Mouse (Mus musculus): Measurements from ENCODE around the gene Cptp. TPM values are rescaled to one million over a fixed set of nuclear protein-coding genes. Genes with fewer than 3 reads are reported as not detected.
A peak's percentile ranks its signal among the peaks of the same experiment; 100 is the strongest.

The Cptp gene
- polyA plus RNA-seq (2012; rRNA removed) (5.6 and 6.6 TPM in 2 replicates), polyA plus RNA-seq (2014; fragmentation: Nextera tagmentation; extraction: Ambion mirVana) (7.6 and 9.4 TPM in 2 replicates)

DNA sequence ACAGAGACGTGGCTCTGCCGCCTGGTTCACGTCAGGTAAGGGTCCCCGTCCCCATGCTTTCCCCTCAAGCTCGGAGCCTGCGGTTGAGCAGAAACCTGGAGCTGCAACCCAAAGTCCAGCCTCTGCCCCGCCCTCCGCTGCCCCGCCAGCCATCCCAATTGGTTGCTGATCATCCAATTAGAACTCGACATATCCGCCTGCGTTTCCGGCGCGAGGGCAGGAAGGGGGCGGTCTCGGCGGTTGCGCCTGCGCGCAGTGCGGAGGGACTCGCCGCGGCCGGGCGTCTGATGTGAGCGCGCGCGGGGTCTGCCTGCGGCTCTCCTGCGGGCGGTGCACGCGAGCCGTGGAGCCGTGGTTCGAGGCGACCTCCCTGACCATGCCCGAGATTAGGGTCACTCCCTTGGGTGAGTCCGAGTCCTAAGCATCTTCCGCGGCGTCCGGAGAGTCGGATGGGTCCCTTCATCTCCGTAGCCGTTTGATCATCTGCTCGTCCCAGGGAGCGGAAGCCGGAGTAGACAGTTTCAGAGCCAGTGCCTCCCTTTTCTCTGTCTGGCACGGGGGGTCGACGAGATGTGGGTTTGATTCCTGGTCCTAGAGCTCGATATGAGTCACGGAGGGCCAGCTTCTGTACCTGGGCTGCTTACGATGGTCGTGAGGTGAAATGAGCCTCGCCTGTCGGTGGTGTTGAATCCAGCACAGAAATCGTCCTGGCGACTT, at the start of gene Cptp, which contains the start of gene Ints11:
Cptp (minus strand) TSS at position 124 of the 717 bp plus-strand sequence.
Ints11 (plus strand) TSS at position 230 of the 717 bp plus-strand sequence.
- Histone ChIP-seq H3K27me3 (ENCODE audit: control insufficient read depth, insufficient read depth, low read length) (no peaks in the 10 kb centered on the region), H3K4me1 (replicated peaks; ENCODE audit: control insufficient read depth in 2 of 2, insufficient read depth in 2 of 2, low read length in 1 of 2) (peaks cover 6 to 20% of the 10 kb centered on the region in 2 experiments), H3K4me3 (ENCODE audit: insufficient read depth in 1 of 2, low read depth in 2 of 2, low read length in 2 of 2) (peak within 1 kb of the TSS; percentile 69 to 94), H3K27ac (peak within 1 kb of the TSS; percentile 2; the same call in 1 of the 2 replicates), H3K36me3 (replicated peaks; ENCODE audit: control insufficient read depth, insufficient read depth, low read depth) (peaks cover 12% of the 10 kb centered on the region), H3K9me3 (ENCODE audit: control insufficient read depth, low read length) (no peaks in the 10 kb centered on the region), H3K9ac (replicated peaks) (peak within 1 kb of the TSS; percentile 81), H3K4me2 (ENCODE audit: low read depth) (peak within 1 kb of the TSS; percentile 92)
- ATAC-seq (ENCODE audit: insufficient read depth), result peak; percentile 96
- peak; percentile 89 to 91 (median 90) for DNase-seq (ENCODE audit: low read depth in 3 of 3, low spot score in 3 of 3)
- TF ChIP-seq CTCF (IDR thresholded peaks at IDR 0.05; ENCODE audit: low read depth) (peak; percentile 20; the same call in 1 of the 2 replicates), EP300 (IDR thresholded peaks at IDR 0.05; ENCODE audit: low read depth) (no peak)
- under 1% methylated on average over 63 of the region's 63 CpGs for WGBS (ENCODE audit: insufficient replicate concordance)

- Histone ChIP-seq H3K4me3 (ENCODE audit: insufficient read depth in 1 of 2, low read depth in 2 of 2, low read length in 2 of 2) (no peak overlapping the region), H3K36me3 (replicated peaks; ENCODE audit: control insufficient read depth, insufficient read depth, low read depth) (peaks cover 1% of the 10 kb centered on the region), H3K4me1 (replicated peaks; ENCODE audit: control insufficient read depth in 2 of 2, insufficient read depth in 2 of 2, low read length in 1 of 2) (no peaks in the 10 kb centered on the region), H3K4me2 (ENCODE audit: low read depth) (no peak overlapping the region), H3K9me3 (ENCODE audit: control insufficient read depth, low read length) (no peaks in the 10 kb centered on the region), H3K27ac (no peak overlapping the region), H3K9ac (replicated peaks) (no peak overlapping the region), H3K27me3 (ENCODE audit: control insufficient read depth, insufficient read depth, low read length) (no peaks in the 10 kb centered on the region)
- no peak for DNase-seq (ENCODE audit: low read depth in 3 of 3, low spot score in 3 of 3)
- TF ChIP-seq EP300 (IDR thresholded peaks at IDR 0.05; ENCODE audit: low read depth) (no peak), CTCF (IDR thresholded peaks at IDR 0.05; ENCODE audit: low read depth) (no peak)
- 74% methylated on average over 4 of the region's 4 CpGs for WGBS (ENCODE audit: insufficient replicate concordance)
- ATAC-seq (ENCODE audit: insufficient read depth), result no peak
Measured at GRCm38 (mm10) chr4:155908751-155909150, 39.5 kb upstream of the Cptp start.

DNA sequence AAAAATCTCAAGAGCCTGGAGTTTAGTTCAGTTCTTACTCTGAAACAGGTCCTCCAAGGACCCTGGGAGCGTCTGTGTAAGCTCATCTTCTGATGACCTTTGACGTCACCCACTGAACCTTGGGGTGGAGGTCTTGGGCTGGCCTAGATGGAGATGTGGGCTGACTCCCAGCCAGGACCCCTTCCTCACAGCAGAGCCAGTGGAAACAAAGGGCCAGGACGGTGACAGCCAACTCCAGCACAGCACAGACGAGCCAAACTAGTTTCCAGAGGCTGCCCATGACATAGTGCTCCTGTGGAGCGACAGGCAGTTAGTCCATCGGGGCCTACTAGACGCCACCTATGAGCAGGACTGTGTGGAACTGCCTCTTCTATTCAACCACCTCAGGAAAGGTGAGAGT, 39.0 kb upstream of the Cptp start:
- Histone ChIP-seq H3K9me3 (ENCODE audit: control insufficient read depth, low read length) (no peaks in the 10 kb centered on the region), H3K4me2 (ENCODE audit: low read depth) (no peak overlapping the region), H3K27ac (no peak overlapping the region), H3K27me3 (ENCODE audit: control insufficient read depth, insufficient read depth, low read length) (no peaks in the 10 kb centered on the region), H3K9ac (replicated peaks) (no peak overlapping the region), H3K4me1 (replicated peaks; ENCODE audit: control insufficient read depth in 2 of 2, insufficient read depth in 2 of 2, low read length in 1 of 2) (no peaks in the 10 kb centered on the region), H3K4me3 (ENCODE audit: insufficient read depth in 1 of 2, low read depth in 2 of 2, low read length in 2 of 2) (no peak overlapping the region), H3K36me3 (replicated peaks; ENCODE audit: control insufficient read depth, insufficient read depth, low read depth) (peaks cover 6% of the 10 kb centered on the region)
- DNase-seq (ENCODE audit: low read depth in 3 of 3, low spot score in 3 of 3) (no peak), ATAC-seq (ENCODE audit: insufficient read depth) (peak; percentile 8; the same call in 1 of the 2 replicates)
- TF ChIP-seq CTCF (IDR thresholded peaks at IDR 0.05; ENCODE audit: low read depth), result no peak
- TF ChIP-seq EP300 (IDR thresholded peaks at IDR 0.05; ENCODE audit: low read depth), result no peak
- WGBS (ENCODE audit: insufficient replicate concordance), result 76% methylated on average over 7 of the region's 7 CpGs

- DNase-seq (ENCODE audit: low read depth in 3 of 3, low spot score in 3 of 3) (no peak), ATAC-seq (ENCODE audit: insufficient read depth) (no peak)
- no peaks in the 10 kb centered on the region for H3K27me3 ChIP-seq (ENCODE audit: control insufficient read depth, insufficient read depth, low read length)
- 73% methylated on average over 11 of the region's 11 CpGs for WGBS (ENCODE audit: insufficient replicate concordance)
- H3K4me2 ChIP-seq (ENCODE audit: low read depth), result no peak overlapping the region
- no peaks in the 10 kb centered on the region for H3K9me3 ChIP-seq (ENCODE audit: control insufficient read depth, low read length)
- H3K36me3 ChIP-seq (replicated peaks; ENCODE audit: control insufficient read depth, insufficient read depth, low read depth), result peaks cover 12% of the 10 kb centered on the region
- H3K27ac ChIP-seq, result no peak overlapping the region
- H3K9ac ChIP-seq (replicated peaks), result no peak overlapping the region
- no peak for TF ChIP-seq EP300 (IDR thresholded peaks at IDR 0.05; ENCODE audit: low read depth)
- no peak for TF ChIP-seq CTCF (IDR thresholded peaks at IDR 0.05; ENCODE audit: low read depth)
- H3K4me1 ChIP-seq (replicated peaks; ENCODE audit: control insufficient read depth in 2 of 2, insufficient read depth in 2 of 2, low read length in 1 of 2), result no peaks in the 10 kb centered on the region
- H3K4me3 ChIP-seq (ENCODE audit: insufficient read depth in 1 of 2, low read depth in 2 of 2, low read length in 2 of 2), result no peak overlapping the region
Measured at GRCm38 (mm10) chr4:155907003-155907402, 37.8 kb upstream of the Cptp start.

DNA sequence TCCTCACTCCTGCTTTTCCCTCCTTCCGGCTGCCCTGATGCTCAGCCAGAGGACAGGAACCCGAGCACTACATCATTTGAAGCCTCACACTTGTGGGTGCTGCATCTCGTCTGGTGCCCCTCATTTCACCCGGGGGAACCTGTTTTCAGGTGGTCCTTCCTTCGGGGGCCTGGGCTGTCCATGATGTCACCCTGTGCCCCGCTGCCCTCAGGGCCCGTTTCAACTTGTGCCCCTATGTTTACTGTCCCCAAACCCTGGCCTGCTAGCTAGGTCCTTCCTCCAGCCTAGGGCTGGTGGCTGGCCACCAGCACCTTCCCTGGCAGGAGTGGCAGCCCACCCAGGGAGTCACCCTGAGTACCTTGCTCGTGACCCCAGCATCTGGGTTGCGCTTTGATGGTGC, 36.9 kb upstream of the Cptp start:
- 75% methylated on average over 9 of the region's 9 CpGs for WGBS (ENCODE audit: insufficient replicate concordance)
- ATAC-seq (ENCODE audit: insufficient read depth), result no peak

More for the DNA sequence above, 36.9 kb upstream of the Cptp start:
- no peak overlapping the region for H3K27ac ChIP-seq
- H3K27me3 ChIP-seq (ENCODE audit: control insufficient read depth, insufficient read depth, low read length), result no peaks in the 10 kb centered on the region
- H3K4me3 ChIP-seq (ENCODE audit: insufficient read depth in 1 of 2, low read depth in 2 of 2, low read length in 2 of 2), result no peak overlapping the region
- DNase-seq (ENCODE audit: low read depth in 3 of 3, low spot score in 3 of 3), result no peak
- H3K4me1 ChIP-seq (replicated peaks; ENCODE audit: control insufficient read depth in 2 of 2, insufficient read depth in 2 of 2, low read length in 1 of 2), result no peaks in the 10 kb centered on the region
- H3K9ac ChIP-seq (replicated peaks), result no peak overlapping the region
- TF ChIP-seq CTCF (IDR thresholded peaks at IDR 0.05; ENCODE audit: low read depth) (no peak), EP300 (IDR thresholded peaks at IDR 0.05; ENCODE audit: low read depth) (no peak)
- H3K36me3 ChIP-seq (replicated peaks; ENCODE audit: control insufficient read depth, insufficient read depth, low read depth), result peaks cover 16% of the 10 kb centered on the region
- H3K4me2 ChIP-seq (ENCODE audit: low read depth), result no peak overlapping the region
- H3K9me3 ChIP-seq (ENCODE audit: control insufficient read depth, low read length), result no peaks in the 10 kb centered on the region
